Mouse (Mus musculus): ENCODE data around the gene Hpcal1. TPM values are rescaled to one million over a fixed set of nuclear protein-coding genes. Genes with fewer than 3 reads are reported as not detected.
A peak's percentile ranks its signal among the peaks of the same experiment; 100 is the strongest.
"Not testable (repeated sequence)": the region's sequence is repeated elsewhere in the genome, so short reads cannot be mapped to it uniquely, and the experiment has no call there.

The Hpcal1 gene
- polyA plus RNA-seq, 1 experiment from 2014 or later = 48.9 TPM

DNA sequence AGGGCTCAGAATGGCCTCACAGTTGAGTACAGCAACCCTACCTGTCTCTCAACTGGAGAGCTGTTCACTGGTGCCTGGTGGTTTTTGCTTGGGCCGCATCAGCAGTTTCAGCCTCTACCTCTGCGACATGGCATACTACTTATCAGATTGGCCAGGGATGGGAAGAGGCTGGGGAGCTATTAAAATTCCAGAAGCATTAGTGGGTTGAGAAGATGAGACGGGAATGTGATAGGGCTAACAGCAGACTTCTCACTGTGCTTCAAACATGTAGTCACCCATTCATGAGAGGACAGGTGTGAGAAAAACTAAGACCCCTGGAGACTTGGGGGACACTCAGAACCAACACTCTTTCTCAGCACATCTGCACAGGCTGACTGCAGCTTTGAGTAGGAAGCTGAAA, 59.1 kb downstream of the Hpcal1 start:
- Histone ChIP-seq H3K9me3 (replicated peaks) (no peaks in the 10 kb centered on the region), H3K4me1 (peaks cover 57% of the 10 kb centered on the region), H3K4me3 (no peak overlapping the region), H3K4me2 (replicated peaks) (no peak overlapping the region), H3K27me3 (no peaks in the 10 kb centered on the region), H3K36me3 (no peaks in the 10 kb centered on the region), H3K27ac (no peak overlapping the region), H3K9ac (no peak overlapping the region)
- WGBS = 80% methylated on average over 3 of the region's 3 CpGs
- no peak for ATAC-seq (ENCODE audit: low FRiP score)

DNA sequence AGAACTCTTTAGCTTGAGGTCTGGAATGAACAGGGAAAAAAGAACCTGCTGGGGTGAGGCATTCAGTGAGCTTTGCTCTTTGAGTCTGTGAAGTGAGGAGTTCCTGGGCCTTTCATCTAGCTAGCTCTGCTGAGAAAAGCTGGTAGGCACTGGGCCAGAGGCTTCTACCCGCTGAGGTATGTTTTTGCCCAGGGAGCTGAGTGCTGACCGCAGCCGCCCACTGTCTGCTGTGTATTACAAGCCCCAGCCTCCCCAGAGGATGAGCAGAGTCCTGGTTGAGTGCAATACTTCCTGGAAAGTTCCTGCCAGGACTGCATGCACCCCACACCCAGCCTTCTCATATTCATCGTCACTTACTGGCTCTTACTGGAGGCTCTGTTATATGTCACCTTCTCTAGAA, 59.8 kb downstream of the Hpcal1 start:
- H3K36me3 ChIP-seq = no peaks in the 10 kb centered on the region
- H3K4me1 ChIP-seq = peaks cover 50% of the 10 kb centered on the region
- H3K4me3 ChIP-seq = no peak overlapping the region
- no peak overlapping the region for H3K9ac ChIP-seq
- no peaks in the 10 kb centered on the region for H3K27me3 ChIP-seq
- ATAC-seq (ENCODE audit: low FRiP score) = no peak
- no peak overlapping the region for H3K4me2 ChIP-seq (replicated peaks)
- H3K9me3 ChIP-seq (replicated peaks) = no peaks in the 10 kb centered on the region
- H3K27ac ChIP-seq = 0 out of 2 replicates have a peak overlapping the region, but pooled peaks have one; percentile 35
- 50% methylated on average over 4 of the region's 4 CpGs for WGBS

DNA sequence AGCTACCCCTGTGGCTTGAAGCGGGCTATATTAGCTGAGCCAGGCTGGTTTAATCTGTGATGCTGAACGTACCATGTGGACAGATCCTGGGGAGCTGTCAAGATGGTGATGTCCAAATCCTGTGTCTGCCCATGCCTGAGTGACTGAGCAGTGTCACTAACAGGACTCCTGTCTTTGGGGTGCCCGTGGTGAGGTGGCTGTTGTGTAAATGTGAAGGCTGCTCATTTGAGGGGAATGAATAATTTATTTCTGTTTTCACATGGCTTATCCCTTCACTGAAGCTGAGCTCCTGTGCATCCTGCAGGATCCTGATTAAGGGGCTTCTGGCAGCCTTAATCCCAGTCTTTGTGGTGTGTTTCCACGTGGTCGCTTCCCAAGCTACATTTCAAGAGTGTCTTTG, 62.2 kb downstream of the Hpcal1 start:
- ATAC-seq (ENCODE audit: low FRiP score) = peak; percentile 66
- no peak overlapping the region for H3K9ac ChIP-seq

DNA sequence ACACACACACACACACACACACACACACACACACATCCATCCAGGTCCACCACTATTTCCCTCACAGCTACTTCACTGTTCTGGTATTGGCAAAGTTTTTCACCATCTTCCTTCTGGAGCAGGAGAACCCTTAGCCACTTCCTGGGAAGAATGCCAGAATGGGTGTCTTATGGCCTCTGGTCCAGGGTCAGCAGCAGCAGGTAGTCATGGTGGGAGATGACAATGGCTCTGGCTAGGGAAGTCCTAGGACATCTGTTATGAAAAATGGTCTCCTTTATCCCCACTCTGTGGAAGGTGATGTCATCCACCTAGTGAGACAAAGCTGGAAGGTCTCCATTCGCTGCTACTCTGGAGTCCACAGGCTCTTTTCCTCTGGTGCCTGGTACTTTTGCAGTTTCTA, 64.1 kb downstream of the Hpcal1 start:
- Histone ChIP-seq H3K4me3 (no peak overlapping the region), H3K36me3 (no peaks in the 10 kb centered on the region), H3K27me3 (no peaks in the 10 kb centered on the region), H3K27ac (no peak overlapping the region), H3K4me2 (replicated peaks) (no peak overlapping the region), H3K9ac (no peak overlapping the region), H3K4me1 (peaks cover 19% of the 10 kb centered on the region), H3K9me3 (replicated peaks) (no peaks in the 10 kb centered on the region)
- WGBS = 86% methylated on average over 1 of the region's 1 CpGs
- no peak for ATAC-seq (ENCODE audit: low FRiP score)

More for the DNA sequence above, 62.2 kb downstream of the Hpcal1 start:
- no peak overlapping the region for H3K4me2 ChIP-seq (replicated peaks)
- no peaks in the 10 kb centered on the region for H3K36me3 ChIP-seq
- H3K4me3 ChIP-seq = no peak overlapping the region
- no peaks in the 10 kb centered on the region for H3K9me3 ChIP-seq (replicated peaks)
- 26% methylated on average over 5 of the region's 5 CpGs for WGBS
- H3K27me3 ChIP-seq = no peaks in the 10 kb centered on the region
- peak overlapping the region; percentile 49; the same call in 1 of the 2 replicates for H3K27ac ChIP-seq
- peaks cover 27% of the 10 kb centered on the region for H3K4me1 ChIP-seq

DNA sequence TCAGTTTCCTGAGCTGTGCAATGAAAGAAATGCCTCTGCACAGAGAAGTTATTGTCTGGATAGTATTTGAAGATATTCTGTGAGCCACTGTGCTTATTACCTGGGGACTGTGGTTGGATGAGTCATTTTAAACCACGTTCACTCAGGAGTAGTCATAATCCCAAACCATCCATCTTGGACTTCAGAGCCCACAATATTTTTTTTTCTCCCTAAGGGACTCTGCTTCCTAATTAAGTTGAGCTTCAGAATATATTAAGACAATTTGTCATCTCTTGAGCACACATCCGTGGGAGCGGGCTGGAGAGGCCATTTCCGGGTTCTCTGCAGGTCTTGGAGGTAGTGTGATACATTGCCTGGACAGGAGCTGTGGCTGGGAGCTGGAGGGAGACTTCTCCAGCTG, 66.2 kb downstream of the Hpcal1 start:
- Histone ChIP-seq H3K27me3 (no peaks in the 10 kb centered on the region), H3K4me3 (no peak overlapping the region), H3K9ac (no peak overlapping the region), H3K9me3 (replicated peaks) (no peaks in the 10 kb centered on the region), H3K4me2 (replicated peaks) (no peak overlapping the region), H3K36me3 (no peaks in the 10 kb centered on the region), H3K27ac (no peak overlapping the region), H3K4me1 (peaks cover 9% of the 10 kb centered on the region)
- no peak for ATAC-seq (ENCODE audit: low FRiP score)
- WGBS = 79% methylated on average over 4 of the region's 4 CpGs

DNA sequence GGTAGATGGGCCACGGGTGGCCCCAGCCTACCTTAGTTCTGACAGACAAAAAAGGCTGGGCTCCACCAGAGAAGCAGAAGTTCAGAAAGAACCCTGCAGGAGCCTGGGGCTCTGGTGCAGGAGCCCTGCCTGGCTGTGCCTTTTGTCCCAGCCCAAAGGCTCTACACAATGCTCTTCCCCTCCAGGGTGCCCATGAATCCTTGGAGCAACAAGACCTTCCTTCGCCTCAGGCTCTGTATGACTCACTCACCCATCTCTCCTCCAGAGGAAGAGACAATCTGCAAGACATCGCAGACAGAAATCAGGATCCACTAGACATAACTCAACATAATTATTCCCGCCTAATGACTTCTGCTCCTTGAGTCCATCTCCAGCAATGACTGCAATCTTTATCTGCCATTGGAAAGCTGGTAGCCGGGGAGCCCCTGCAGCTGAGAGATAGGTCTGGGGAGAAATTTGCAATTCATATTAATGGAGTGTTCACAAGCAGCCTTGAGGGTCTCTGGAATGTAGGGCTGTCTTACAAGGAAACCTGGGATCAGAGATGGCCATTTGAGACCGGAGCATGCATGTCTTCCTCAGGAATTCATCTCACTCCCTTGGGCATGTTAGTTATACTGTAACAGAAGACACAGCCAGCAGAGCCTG, 71.8 kb downstream of the Hpcal1 start:
- Histone ChIP-seq H3K4me3 (no peak overlapping the region), H3K27ac (peak overlapping the region; percentile 62; the same call in 1 of the 2 replicates), H3K9me3 (replicated peaks) (no peaks in the 10 kb centered on the region), H3K4me2 (replicated peaks) (no peak overlapping the region), H3K9ac (no peak overlapping the region), H3K27me3 (no peaks in the 10 kb centered on the region), H3K4me1 (peaks cover 12% of the 10 kb centered on the region), H3K36me3 (no peaks in the 10 kb centered on the region)
- 48% methylated on average over 6 of the region's 6 CpGs for WGBS
- peak; percentile 35; the same call in 1 of the 2 replicates for ATAC-seq (ENCODE audit: low FRiP score)

DNA sequence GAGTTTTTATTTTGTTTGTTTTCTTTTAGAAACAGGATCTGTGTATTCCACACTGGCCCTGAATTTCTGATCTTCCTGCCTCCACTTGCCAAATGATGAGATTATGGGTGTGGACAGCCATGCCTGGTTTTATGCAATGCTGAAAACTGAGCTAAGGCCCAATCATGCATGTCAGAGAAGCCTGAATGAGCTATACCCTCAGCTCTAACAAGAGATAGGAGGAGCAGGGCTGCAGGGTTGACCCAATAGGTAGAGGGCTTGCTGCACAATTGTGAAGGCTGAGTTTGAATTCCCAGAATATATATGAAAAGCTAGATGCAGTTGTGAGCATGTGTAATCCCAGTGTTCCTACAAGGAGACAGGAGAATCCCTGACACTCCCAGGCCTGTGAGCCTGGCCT, 72.4 kb downstream of the Hpcal1 start:
- H3K27me3 ChIP-seq = no peaks in the 10 kb centered on the region
- H3K9ac ChIP-seq = no peak overlapping the region
- H3K4me3 ChIP-seq = no peak overlapping the region
- ATAC-seq (ENCODE audit: low FRiP score) = no peak
- H3K9me3 ChIP-seq (replicated peaks) = no peaks in the 10 kb centered on the region
- no peak overlapping the region for H3K27ac ChIP-seq
- no peak overlapping the region for H3K4me2 ChIP-seq (replicated peaks)
- H3K4me1 ChIP-seq = peaks cover 12% of the 10 kb centered on the region
- H3K36me3 ChIP-seq = no peaks in the 10 kb centered on the region

DNA sequence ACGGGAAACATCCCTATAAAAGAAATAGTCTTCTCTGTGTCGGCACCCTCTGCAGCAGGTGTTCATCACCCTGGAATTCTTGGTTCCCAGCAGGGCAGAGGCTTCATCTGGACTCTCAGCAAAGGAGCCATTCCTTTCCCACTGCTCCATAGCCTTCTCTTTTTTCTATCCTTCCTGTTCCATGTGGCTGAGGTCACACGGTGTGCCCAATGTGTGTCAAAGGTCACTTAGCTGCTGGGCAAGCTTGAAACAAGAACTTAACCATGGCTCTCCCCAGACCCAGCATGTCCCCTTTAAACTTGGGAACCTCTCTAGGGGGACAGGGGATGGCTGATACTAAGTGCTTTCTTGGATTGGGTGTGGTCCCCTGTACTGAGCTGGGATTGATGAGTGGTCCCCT, 73.3 kb downstream of the Hpcal1 start:
- no peak overlapping the region for H3K9ac ChIP-seq
- no peak overlapping the region for H3K27ac ChIP-seq
- no peaks in the 10 kb centered on the region for H3K9me3 ChIP-seq (replicated peaks)
- peaks cover 12% of the 10 kb centered on the region for H3K4me1 ChIP-seq
- H3K27me3 ChIP-seq = no peaks in the 10 kb centered on the region
- H3K4me2 ChIP-seq (replicated peaks) = no peak overlapping the region
- no peaks in the 10 kb centered on the region for H3K36me3 ChIP-seq
- H3K4me3 ChIP-seq = no peak overlapping the region
- WGBS = 69% methylated on average over 3 of the region's 3 CpGs
- no peak for ATAC-seq (ENCODE audit: low FRiP score)

DNA sequence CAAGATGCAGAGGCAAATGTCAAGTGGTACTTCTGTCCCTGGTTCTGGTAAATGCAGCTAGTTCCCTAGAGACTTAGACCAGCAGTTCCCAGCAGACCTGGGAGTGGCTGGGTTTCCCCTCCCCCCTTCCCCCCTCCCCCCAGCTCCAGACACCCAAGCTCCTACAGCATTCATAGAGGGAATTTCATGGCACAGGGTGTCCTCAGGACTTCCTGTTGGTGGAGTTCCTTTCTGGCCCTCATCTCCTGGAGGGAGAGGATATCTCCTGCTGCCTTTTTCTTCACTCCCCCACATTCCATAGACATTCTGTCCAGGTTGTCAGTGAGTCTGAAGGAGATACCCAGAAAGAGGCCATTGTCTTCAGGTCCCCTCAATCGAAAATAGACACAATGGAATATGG, 76.9 kb downstream of the Hpcal1 start:
- not testable (repeated sequence) for H3K9ac ChIP-seq; H3K36me3 ChIP-seq; H3K27me3 ChIP-seq; H3K4me3 ChIP-seq; H3K9me3 ChIP-seq (replicated peaks); H3K27ac ChIP-seq; H3K4me2 ChIP-seq (replicated peaks); ATAC-seq (ENCODE audit: low FRiP score)
- WGBS = 68% methylated on average over 1 of the region's 1 CpGs
- H3K4me1 ChIP-seq = peaks cover 12% of the 10 kb centered on the region

DNA sequence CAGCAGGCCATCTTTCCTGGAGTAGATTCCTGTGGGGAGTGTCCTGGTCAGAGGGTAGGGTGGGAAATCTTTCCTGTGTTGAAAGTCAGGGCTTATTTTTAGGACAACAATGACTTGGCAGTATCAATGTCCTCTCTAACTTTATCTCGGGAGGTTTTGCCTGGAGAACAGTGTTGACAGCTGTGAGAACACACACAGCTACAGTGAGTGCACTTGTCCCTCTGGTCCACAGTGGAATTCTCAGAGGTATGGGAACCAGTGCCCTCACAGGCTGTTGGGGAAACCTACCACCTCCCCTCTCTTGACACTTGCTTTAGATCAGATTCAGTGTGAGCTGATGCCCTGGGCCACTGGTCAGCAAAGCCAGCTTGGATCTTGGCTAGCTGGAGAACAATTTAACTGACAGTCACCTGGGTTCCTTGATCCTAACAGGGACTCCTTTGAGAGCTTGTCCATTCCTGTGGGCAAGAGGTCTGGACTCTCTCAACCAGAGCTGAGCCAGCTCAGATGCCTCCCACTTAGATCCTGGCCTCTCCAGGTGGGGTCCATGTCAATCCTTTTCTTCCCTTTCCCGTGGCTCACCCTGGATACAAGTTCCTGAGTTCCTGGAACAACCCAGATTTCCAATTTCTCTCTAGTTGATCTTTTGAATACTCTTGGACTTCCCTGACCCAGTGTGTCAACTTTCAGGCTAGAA, 79.0 kb downstream of the Hpcal1 start:
- Histone ChIP-seq H3K9ac (no peak overlapping the region), H3K4me3 (no peak overlapping the region), H3K36me3 (no peaks in the 10 kb centered on the region), H3K4me2 (replicated peaks) (no peak overlapping the region), H3K9me3 (replicated peaks) (no peaks in the 10 kb centered on the region), H3K4me1 (peaks cover 5% of the 10 kb centered on the region; the same call in 1 of the 2 replicates), H3K27ac (no peak overlapping the region), H3K27me3 (no peaks in the 10 kb centered on the region)
- ATAC-seq (ENCODE audit: low FRiP score) = no peak
- WGBS = 63% methylated on average over 2 of the region's 2 CpGs

DNA sequence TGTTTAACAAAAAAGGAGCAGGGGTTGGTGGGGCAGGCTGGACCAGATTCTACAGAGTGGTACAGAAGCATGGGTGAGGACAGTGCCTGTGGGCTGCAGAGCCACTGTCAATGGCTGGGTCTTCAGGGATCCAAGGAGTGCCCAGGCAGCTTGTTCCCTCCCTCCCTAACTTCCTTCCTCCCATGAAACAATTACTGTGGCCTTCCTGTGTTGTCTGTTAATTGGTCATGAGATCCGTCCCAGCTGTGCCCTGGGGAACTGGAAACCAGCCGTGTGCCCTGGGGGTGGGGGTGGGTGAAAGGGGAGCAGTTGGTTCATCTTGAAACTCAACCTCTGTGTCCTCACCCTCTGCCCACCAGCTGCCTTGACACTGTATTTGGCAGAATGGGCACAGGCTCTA, 79.9 kb downstream of the Hpcal1 start:
- WGBS = 63% methylated on average over 2 of the region's 2 CpGs
- no peak for ATAC-seq (ENCODE audit: low FRiP score)
- no peak overlapping the region for H3K4me3 ChIP-seq
- no peak overlapping the region for H3K4me2 ChIP-seq (replicated peaks)
- no peaks in the 10 kb centered on the region for H3K27me3 ChIP-seq
- no peaks in the 10 kb centered on the region for H3K36me3 ChIP-seq
- H3K9me3 ChIP-seq (replicated peaks) = no peaks in the 10 kb centered on the region
- no peak overlapping the region for H3K9ac ChIP-seq
- H3K4me1 ChIP-seq = peaks cover 5% of the 10 kb centered on the region; the same call in 1 of the 2 replicates
- no peak overlapping the region for H3K27ac ChIP-seq

DNA sequence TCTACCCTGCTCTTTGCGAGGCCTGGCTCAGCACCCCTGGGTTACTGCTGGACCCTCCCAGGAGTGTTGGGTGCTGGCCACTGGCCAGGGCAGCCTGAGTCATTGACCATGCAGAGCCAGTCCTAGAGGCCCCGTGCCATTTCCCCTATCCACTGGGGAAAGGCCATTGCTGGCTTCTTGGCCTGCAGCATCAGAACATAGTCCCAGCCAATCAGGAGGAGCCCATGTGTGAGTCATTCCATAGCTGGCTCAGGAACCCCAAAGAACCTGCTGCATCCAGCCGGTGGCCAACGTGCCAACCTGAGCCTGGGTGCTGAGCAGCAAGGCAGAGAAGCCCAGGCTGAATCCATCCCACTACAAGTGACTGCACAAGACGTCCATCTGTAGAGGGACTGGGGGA, 83.1 kb downstream of the Hpcal1 start:
- H3K9me3 ChIP-seq (replicated peaks) = not testable (repeated sequence)

DNA sequence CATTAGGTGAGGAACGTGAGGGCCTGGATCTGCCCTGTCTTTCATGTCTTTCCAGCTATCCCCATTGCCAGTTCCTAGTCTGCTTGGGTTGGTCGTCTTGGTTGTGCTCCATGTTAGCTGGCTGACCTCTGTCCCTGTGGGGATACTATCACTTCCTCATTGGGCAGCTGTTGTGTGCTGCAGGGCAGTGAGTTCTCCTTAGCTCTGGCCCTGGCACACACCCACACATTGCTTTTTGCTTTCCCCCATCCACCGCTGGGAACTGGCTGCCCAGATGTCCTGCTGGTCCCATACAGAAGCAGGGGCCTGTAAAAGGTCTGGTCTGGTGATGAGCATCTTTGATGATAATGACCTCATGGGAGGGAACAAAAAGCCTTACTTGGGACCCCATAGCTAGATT, 84.2 kb downstream of the Hpcal1 start:
- not testable (repeated sequence) for H3K4me2 ChIP-seq (replicated peaks); H3K4me3 ChIP-seq; H3K9me3 ChIP-seq (replicated peaks); H3K27ac ChIP-seq; H3K27me3 ChIP-seq; H3K9ac ChIP-seq; ATAC-seq (ENCODE audit: low FRiP score); H3K4me1 ChIP-seq; H3K36me3 ChIP-seq
- WGBS = 65% methylated on average over 3 of the region's 3 CpGs

More for the DNA sequence above, 83.1 kb downstream of the Hpcal1 start:
- not testable (repeated sequence) for H3K4me3 ChIP-seq; H3K9ac ChIP-seq; H3K27me3 ChIP-seq; H3K27ac ChIP-seq; H3K4me1 ChIP-seq; H3K4me2 ChIP-seq (replicated peaks); ATAC-seq (ENCODE audit: low FRiP score); H3K36me3 ChIP-seq
- WGBS = 85% methylated on average over 5 of the region's 5 CpGs
